In the genomic region with DNA sequence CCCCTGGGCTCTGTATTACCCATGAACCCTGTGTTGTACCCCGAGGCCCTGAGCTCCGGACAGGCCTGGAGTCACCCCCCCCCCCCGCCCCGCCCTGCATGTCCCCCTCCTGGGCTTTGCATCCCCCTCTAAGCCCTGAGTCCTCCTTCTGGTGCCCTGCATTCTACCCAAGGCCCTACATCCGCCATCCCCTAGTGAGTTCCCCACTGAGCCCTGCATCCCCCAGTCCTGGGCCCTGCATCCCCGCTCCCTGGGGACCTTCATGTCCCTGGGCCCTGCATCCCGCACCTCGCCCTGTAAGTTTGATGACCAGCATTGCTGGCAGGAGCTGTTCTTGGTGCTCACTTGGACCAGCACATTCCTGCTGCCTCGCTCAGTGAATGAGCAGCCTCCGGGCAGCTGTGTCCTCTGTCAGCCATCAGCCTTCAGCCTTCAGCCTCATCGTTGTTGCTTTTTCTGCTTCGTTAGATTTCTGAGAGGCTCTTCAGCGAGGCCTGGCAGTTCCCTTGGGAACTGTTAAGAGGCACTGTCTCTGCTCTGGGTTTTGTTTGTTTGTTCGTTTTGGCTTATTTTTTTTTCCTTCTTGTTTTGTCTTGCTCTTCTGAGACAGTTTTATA, we compare ENCODE assay signal across 17 mouse cellular contexts. TPM values are rescaled to one million over a fixed set of nuclear protein-coding genes. Genes with fewer than 3 reads are reported as not detected.
DNase-seq lines count a peak whose midpoint lies in the region; ATAC-seq lines count a peak whose summit lies in the region.
"Had no signal": no experiment of that assay in that cellular context is flagged by ENCODE, and none has a peak within 500 bp of the region (broad histone marks: within the 10 kb centered on the region; RNA-seq: fewer than 3 reads in every experiment).

No protein-coding gene starts in this region.

- no peak overlapping the region for H3K4me2 ChIP-seq in forebrain, embryonic 13.5 days
- no peak overlapping the region for H3K4me2 ChIP-seq in forebrain, embryonic 15.5 days (replicated peaks)
- H3K4me2 ChIP-seq in limb, embryonic 13.5 days (replicated peaks) = no peak overlapping the region
- H3K4me2 ChIP-seq in embryonic facial prominence, embryonic 11.5 days (ENCODE audit: low read depth, low read length) = no peak overlapping the region
- H3K4me2 ChIP-seq in midbrain, embryonic 14.5 days (ENCODE audit: low read length) = no peak overlapping the region
- H3K4me2 ChIP-seq: liver, embryonic 13.5 days; neural tube, embryonic 12.5 days had no signal

- H3K9me3 ChIP-seq in forebrain, embryonic 13.5 days (replicated peaks) = no peaks in the 10 kb centered on the region
- H3K9me3 ChIP-seq in forebrain, embryonic 15.5 days = no peaks in the 10 kb centered on the region
- no peaks in the 10 kb centered on the region for H3K9me3 ChIP-seq in limb, embryonic 13.5 days
- no peaks in the 10 kb centered on the region for H3K9me3 ChIP-seq in limb, embryonic 10.5 days (replicated peaks)
- H3K9me3 ChIP-seq in embryonic facial prominence, embryonic 11.5 days (replicated peaks; ENCODE audit: control insufficient read depth, low read length) = no peaks in the 10 kb centered on the region
- H3K9me3 ChIP-seq in midbrain, embryonic 14.5 days (ENCODE audit: control insufficient read depth, low read length) = no peaks in the 10 kb centered on the region
- H3K9me3 ChIP-seq: G1E; liver, embryonic 13.5 days; neural tube, embryonic 12.5 days had no signal

- no peak for DNase-seq in limb, embryonic 10.5 days (ENCODE audit: low spot score)
- no peak for DNase-seq in embryonic facial prominence, embryonic 11.5 days (ENCODE audit: low spot score)
- DNase-seq in midbrain, embryonic 14.5 days = peak; percentile 34
- DNase-seq in T-cell, adult 2 months (ENCODE audit: low spot score) = no peak
- DNase-seq in adrenal gland, postnatal 14 days = no peak
- DNase-seq: B cell, adult 2 months; cerebellum, postnatal 36 days; heart, postnatal 36 days; liver, embryonic 13.5 days had no signal

- H3K36me3 ChIP-seq in forebrain, embryonic 13.5 days (ENCODE audit: poor library complexity, severe bottlenecking) = no peaks in the 10 kb centered on the region
- no peaks in the 10 kb centered on the region for H3K36me3 ChIP-seq in forebrain, embryonic 15.5 days
- no peaks in the 10 kb centered on the region for H3K36me3 ChIP-seq in limb, embryonic 13.5 days
- no peaks in the 10 kb centered on the region for H3K36me3 ChIP-seq in limb, embryonic 10.5 days
- no peaks in the 10 kb centered on the region for H3K36me3 ChIP-seq in embryonic facial prominence, embryonic 11.5 days (replicated peaks; ENCODE audit: control insufficient read depth, insufficient read depth, low read depth, low read length)
- H3K36me3 ChIP-seq in midbrain, embryonic 14.5 days (ENCODE audit: control insufficient read depth, insufficient read depth, low read length) = no peaks in the 10 kb centered on the region
- H3K36me3 ChIP-seq: G1E; liver, embryonic 13.5 days; neural tube, embryonic 12.5 days had no signal

- H3K27ac ChIP-seq in forebrain, embryonic 13.5 days = no peak overlapping the region
- no peak overlapping the region for H3K27ac ChIP-seq in forebrain, embryonic 15.5 days (replicated peaks)
- H3K27ac ChIP-seq in limb, embryonic 13.5 days = no peak overlapping the region
- H3K27ac ChIP-seq in limb, embryonic 10.5 days = no peak overlapping the region; the same call in 1 of the 2 replicates
- H3K27ac ChIP-seq in embryonic facial prominence, embryonic 11.5 days (replicated peaks; ENCODE audit: low read depth, low read length) = no peak overlapping the region
- H3K27ac ChIP-seq in midbrain, embryonic 14.5 days (replicated peaks; ENCODE audit: low read depth, low read length) = 0 out of 2 replicates have a peak overlapping the region, but pooled peaks have one; percentile 5
- H3K27ac ChIP-seq: neural tube, embryonic 12.5 days had no signal

- H3K4me1 ChIP-seq in forebrain, embryonic 13.5 days = peaks cover 21% of the 10 kb centered on the region
- peaks cover 23% of the 10 kb centered on the region for H3K4me1 ChIP-seq in forebrain, embryonic 15.5 days
- H3K4me1 ChIP-seq in limb, embryonic 13.5 days = peaks cover 21% of the 10 kb centered on the region
- peaks cover 30% of the 10 kb centered on the region for H3K4me1 ChIP-seq in limb, embryonic 10.5 days
- peaks cover 2% of the 10 kb centered on the region for H3K4me1 ChIP-seq in embryonic facial prominence, embryonic 11.5 days (ENCODE audit: control insufficient read depth, insufficient read depth, low read length)
- peaks cover 16% of the 10 kb centered on the region for H3K4me1 ChIP-seq in midbrain, embryonic 14.5 days (ENCODE audit: control insufficient read depth, insufficient read depth, low read length)

- 0 out of 2 replicates have a peak overlapping the region, but pooled peaks have one; percentile 40 for H3K9ac ChIP-seq in forebrain, embryonic 13.5 days
- no peak overlapping the region for H3K9ac ChIP-seq in forebrain, embryonic 15.5 days (replicated peaks)
- 0 out of 2 replicates have a peak overlapping the region, but pooled peaks have one; percentile 19 for H3K9ac ChIP-seq in limb, embryonic 13.5 days
- no peak overlapping the region for H3K9ac ChIP-seq in embryonic facial prominence, embryonic 11.5 days (replicated peaks; ENCODE audit: low read length)
- 0 out of 2 replicates have a peak overlapping the region, but pooled peaks have one; percentile 16 for H3K9ac ChIP-seq in midbrain, embryonic 14.5 days (replicated peaks; ENCODE audit: low read length)
- H3K9ac ChIP-seq: liver, embryonic 13.5 days; neural tube, embryonic 12.5 days had no signal

- H3K27me3 ChIP-seq in forebrain, embryonic 13.5 days = no peaks in the 10 kb centered on the region
- H3K27me3 ChIP-seq in forebrain, embryonic 15.5 days = no peaks in the 10 kb centered on the region
- H3K27me3 ChIP-seq in limb, embryonic 13.5 days = no peaks in the 10 kb centered on the region
- H3K27me3 ChIP-seq in limb, embryonic 10.5 days (ENCODE audit: low read depth, poor library complexity, severe bottlenecking) = peaks cover 6% of the 10 kb centered on the region; the same call in 1 of the 2 replicates
- no peaks in the 10 kb centered on the region for H3K27me3 ChIP-seq in embryonic facial prominence, embryonic 11.5 days (ENCODE audit: control insufficient read depth, insufficient read depth, low read length)
- H3K27me3 ChIP-seq in midbrain, embryonic 14.5 days (ENCODE audit: control insufficient read depth, insufficient read depth, low read length) = no peaks in the 10 kb centered on the region
- H3K27me3 ChIP-seq: liver, embryonic 13.5 days; neural tube, embryonic 12.5 days had no signal

- ATAC-seq in forebrain, embryonic 13.5 days = no peak
- no peak for ATAC-seq in forebrain, embryonic 15.5 days (replicated peaks)
- no peak for ATAC-seq in limb, embryonic 13.5 days (ENCODE audit: low FRiP score, low read depth)
- ATAC-seq in embryonic facial prominence, embryonic 11.5 days (replicated peaks; ENCODE audit: insufficient number of reproducible peaks, low FRiP score, low TSS enrichment, low read depth) = 0 out of 2 replicates have a peak, but pooled peaks have one; percentile 10
- no peak for ATAC-seq in midbrain, embryonic 14.5 days (ENCODE audit: low FRiP score, low TSS enrichment)

- H3K4me3 ChIP-seq in forebrain, embryonic 13.5 days = no peak overlapping the region
- H3K4me3 ChIP-seq in forebrain, embryonic 15.5 days = no peak overlapping the region
- no peak overlapping the region for H3K4me3 ChIP-seq in limb, embryonic 13.5 days
- H3K4me3 ChIP-seq in limb, embryonic 10.5 days = no peak overlapping the region
- no peak overlapping the region for H3K4me3 ChIP-seq in embryonic facial prominence, embryonic 11.5 days (ENCODE audit: low read depth, low read length)
- H3K4me3 ChIP-seq in midbrain, embryonic 14.5 days (replicated peaks; ENCODE audit: low read depth, low read length) = no peak overlapping the region
- H3K4me3 ChIP-seq: liver, embryonic 13.5 days; neural tube, embryonic 12.5 days had no signal

- WGBS in forebrain, embryonic 13.5 days = 19% methylated on average over 12 of the region's 14 CpGs
- WGBS in forebrain, embryonic 15.5 days = 24% methylated on average over 14 of the region's 14 CpGs
- WGBS in limb, embryonic 13.5 days = 44% methylated on average over 10 of the region's 14 CpGs
- 46% methylated on average over 14 of the region's 14 CpGs for WGBS in limb, embryonic 10.5 days
- WGBS in embryonic facial prominence, embryonic 11.5 days = 21% methylated on average over 12 of the region's 14 CpGs
- 22% methylated on average over 13 of the region's 14 CpGs for WGBS in midbrain, embryonic 14.5 days

RNA-seq across cellular contexts. Expression of a gene that starts 6.2 kb away (rescaled TPM):
- 905 and 993 TPM in 2 replicates for polyA plus RNA-seq in forebrain, embryonic 13.5 days (2015; fragmentation: Nextera tagmentation; extraction: Ambion mirVana)
- 744 and 772 TPM in 2 replicates for polyA plus RNA-seq in forebrain, embryonic 15.5 days (2015; fragmentation: Nextera tagmentation; extraction: Ambion mirVana)
- polyA plus RNA-seq in limb, embryonic 13.5 days (2015; fragmentation: Nextera tagmentation; extraction: Ambion mirVana) = 1,645 and 1,659 TPM in 2 replicates
- polyA plus RNA-seq in limb, embryonic 10.5 days (2016; fragmentation: Nextera tagmentation; extraction: Ambion mirVana) = 2,714 and 3,443 TPM in 2 replicates
- polyA plus RNA-seq in embryonic facial prominence, embryonic 11.5 days (2014; fragmentation: Nextera tagmentation; extraction: Ambion mirVana) = 1,561 and 1,765 TPM in 2 replicates
- 423 and 442 TPM in 2 replicates for polyA plus RNA-seq in midbrain, embryonic 14.5 days (2014; fragmentation: Nextera tagmentation; extraction: Ambion mirVana)
- 529 and 592 TPM in 2 replicates for total RNA-seq in adrenal gland, postnatal 14 days (2021)

RNA-seq across cellular contexts. Expression of a gene that starts 25.9 kb away (rescaled TPM):
- polyA plus RNA-seq in forebrain, embryonic 13.5 days (2015; fragmentation: Nextera tagmentation; extraction: Ambion mirVana) = 0.13 TPM in 1 of 2 replicates, not detected in the other
- not detected in 2 replicates for polyA plus RNA-seq in forebrain, embryonic 15.5 days (2015; fragmentation: Nextera tagmentation; extraction: Ambion mirVana)
- polyA plus RNA-seq in limb, embryonic 13.5 days (2015; fragmentation: Nextera tagmentation; extraction: Ambion mirVana) = not detected in 2 replicates
- 0.10 and 0.13 TPM in 2 replicates for polyA plus RNA-seq in limb, embryonic 10.5 days (2016; fragmentation: Nextera tagmentation; extraction: Ambion mirVana)
- 0.26 TPM in 1 of 2 replicates, not detected in the other for polyA plus RNA-seq in embryonic facial prominence, embryonic 11.5 days (2014; fragmentation: Nextera tagmentation; extraction: Ambion mirVana)
- 0.20 and 0.50 TPM in 2 replicates for polyA plus RNA-seq in midbrain, embryonic 14.5 days (2014; fragmentation: Nextera tagmentation; extraction: Ambion mirVana)
- not detected in 2 replicates for total RNA-seq in adrenal gland, postnatal 14 days (2021)
- total RNA-seq: G1E; heart, postnatal 36 days; layer of hippocampus, adult 18-20 months; left cerebral cortex, postnatal 10 days had no signal
- polyA plus RNA-seq: G1E; macrophage; neural tube, embryonic 12.5 days had no signal

RNA-seq across cellular contexts. Expression of a gene that starts 39.2 kb away (rescaled TPM):
- polyA plus RNA-seq in forebrain, embryonic 13.5 days (2015; fragmentation: Nextera tagmentation; extraction: Ambion mirVana) = 48.2 and 48.7 TPM in 2 replicates
- polyA plus RNA-seq in forebrain, embryonic 15.5 days (2015; fragmentation: Nextera tagmentation; extraction: Ambion mirVana) = 48.8 and 51.5 TPM in 2 replicates
- polyA plus RNA-seq in limb, embryonic 13.5 days (2015; fragmentation: Nextera tagmentation; extraction: Ambion mirVana) = 51.3 and 56.3 TPM in 2 replicates
- polyA plus RNA-seq in limb, embryonic 10.5 days (2016; fragmentation: Nextera tagmentation; extraction: Ambion mirVana) = 50.2 and 52.4 TPM in 2 replicates
- 60.2 and 64.0 TPM in 2 replicates for polyA plus RNA-seq in embryonic facial prominence, embryonic 11.5 days (2014; fragmentation: Nextera tagmentation; extraction: Ambion mirVana)
- polyA plus RNA-seq in midbrain, embryonic 14.5 days (2014; fragmentation: Nextera tagmentation; extraction: Ambion mirVana) = 38.1 and 47.2 TPM in 2 replicates
- 41.1 and 41.3 TPM in 2 replicates for total RNA-seq in adrenal gland, postnatal 14 days (2021)

RNA-seq across cellular contexts. Expression of a gene that starts 39.2 kb away (rescaled TPM):
- 15.0 and 16.1 TPM in 2 replicates for polyA plus RNA-seq in forebrain, embryonic 13.5 days (2015; fragmentation: Nextera tagmentation; extraction: Ambion mirVana)
- 15.1 and 16.5 TPM in 2 replicates for polyA plus RNA-seq in forebrain, embryonic 15.5 days (2015; fragmentation: Nextera tagmentation; extraction: Ambion mirVana)
- polyA plus RNA-seq in limb, embryonic 13.5 days (2015; fragmentation: Nextera tagmentation; extraction: Ambion mirVana) = 22.2 and 23.8 TPM in 2 replicates
- polyA plus RNA-seq in limb, embryonic 10.5 days (2016; fragmentation: Nextera tagmentation; extraction: Ambion mirVana) = 19.0 and 19.5 TPM in 2 replicates
- 14.8 and 18.8 TPM in 2 replicates for polyA plus RNA-seq in embryonic facial prominence, embryonic 11.5 days (2014; fragmentation: Nextera tagmentation; extraction: Ambion mirVana)
- polyA plus RNA-seq in midbrain, embryonic 14.5 days (2014; fragmentation: Nextera tagmentation; extraction: Ambion mirVana) = 11.3 and 13.8 TPM in 2 replicates
- 18.7 and 19.0 TPM in 2 replicates for total RNA-seq in adrenal gland, postnatal 14 days (2021)

Comparison
In these comparisons a context has a peak if more than half of its experiments do, and no peak if none do; other contexts are left out.
1. H3K9ac ChIP-seq: peak in forebrain, embryonic 13.5 days (single experiment), limb, embryonic 13.5 days (single experiment) and midbrain, embryonic 14.5 days (single experiment); none in forebrain, embryonic 15.5 days (single experiment) and embryonic facial prominence, embryonic 11.5 days (single experiment).